Mouse (Mus musculus): ENCODE data around the gene Slco2a1.

- no peak for TF ChIP-seq CTCF (IDR thresholded peaks at IDR 0.05; ENCODE audit: low read depth)
- TF ChIP-seq EP300 (IDR thresholded peaks at IDR 0.05; ENCODE audit: low read depth): 0 out of 2 replicates have a peak, but pooled peaks have one; percentile 35
Measured at GRCm38 (mm10) chr9:103036971-103037391, 48.5 kb downstream of the Slco2a1 start.

Measured in heart, postnatal 0 days (tissue).